In the genomic region with DNA sequence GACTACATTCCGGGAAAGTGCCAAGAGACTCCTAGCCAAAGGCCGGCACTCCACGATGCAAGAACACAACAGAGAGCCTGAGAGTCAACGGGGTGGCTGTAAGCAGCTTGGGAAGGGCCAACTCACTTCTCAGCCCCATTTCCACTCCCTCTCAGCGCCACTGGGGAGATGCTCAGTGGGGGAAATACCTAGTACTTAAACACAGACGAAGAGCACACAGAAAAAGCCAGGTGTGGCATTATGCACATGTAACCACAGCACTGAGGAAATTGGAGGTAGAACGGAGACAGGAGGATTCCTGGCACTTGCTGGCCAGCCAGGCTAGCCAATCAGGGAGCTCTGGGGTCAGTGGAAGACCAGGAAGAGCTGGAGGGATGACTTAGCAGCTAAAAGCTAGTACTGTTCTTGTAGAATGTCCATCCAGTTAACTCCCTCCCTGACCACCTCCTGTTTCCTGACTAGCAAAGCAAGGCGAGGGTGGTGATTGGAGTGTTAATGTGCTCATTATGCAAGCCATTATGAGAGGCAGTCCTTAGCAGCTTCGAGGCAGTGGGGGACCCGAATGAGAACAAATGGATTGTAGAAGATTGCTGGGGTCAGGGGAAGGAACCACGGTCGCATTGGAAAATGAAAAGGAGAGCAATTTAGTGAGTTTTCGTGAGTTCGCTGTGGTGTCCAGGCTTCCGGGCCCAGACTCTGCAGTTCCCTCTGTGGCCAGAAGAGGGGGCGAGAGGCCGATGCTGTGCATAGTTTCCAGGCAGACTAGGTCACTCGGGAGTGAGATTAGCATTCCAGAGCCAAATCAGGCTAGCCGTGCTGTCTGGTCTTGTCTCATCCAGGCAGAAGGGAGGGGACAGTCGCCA, we compare ENCODE assay signal across 8 mouse cellular contexts. TPM values are rescaled to one million over a fixed set of nuclear protein-coding genes. Genes with fewer than 3 reads are reported as not detected.
DNase-seq lines count a peak whose midpoint lies in the region; ATAC-seq and TF ChIP-seq lines count a peak whose summit lies in the region.

No protein-coding gene starts in this region.

- no peak overlapping the region for H3K27ac ChIP-seq in bone marrow, adult 2 months (ENCODE audit: control insufficient read depth, insufficient read depth, low read depth, low read length, poor library complexity)
- H3K27ac ChIP-seq in embryonic fibroblast, embryonic 13.5 days (ENCODE audit: insufficient read depth, low read length) = no peak overlapping the region
- H3K27ac ChIP-seq in kidney, embryonic 14.5 days (ENCODE audit: low read depth, low read length) = 0 out of 2 replicates have a peak overlapping the region, but pooled peaks have one; percentile 37
- H3K27ac ChIP-seq in limb, embryonic 15.5 days = no peak overlapping the region

- H3K4me1 ChIP-seq in bone marrow, adult 2 months (ENCODE audit: control insufficient read depth, insufficient read depth, low read length) = no peaks in the 10 kb centered on the region
- H3K4me1 ChIP-seq in embryonic fibroblast, embryonic 13.5 days (ENCODE audit: control insufficient read depth, insufficient read depth, low read length) = no peaks in the 10 kb centered on the region
- H3K4me1 ChIP-seq in kidney, embryonic 14.5 days (ENCODE audit: control insufficient read depth, insufficient read depth, low read length) = peaks cover 5% of the 10 kb centered on the region; the same call in 1 of the 2 replicates
- peaks cover 9% of the 10 kb centered on the region for H3K4me1 ChIP-seq in limb, embryonic 15.5 days

- peak overlapping the region; percentile 42 for H3K9ac ChIP-seq in kidney, embryonic 14.5 days (ENCODE audit: low read depth, low read length)
- H3K9ac ChIP-seq in limb, embryonic 15.5 days = no peak overlapping the region

- DNase-seq in 416B (ENCODE audit: low read depth) = peak; percentile 95
- DNase-seq in heart, adult 9 months (ENCODE audit: low spot score in 2 of 2) = peak; percentile 72 to 88
- peak; percentile 61 to 62 for DNase-seq in spleen, postnatal 36 days (ENCODE audit: low spot score in 2 of 2)

- ATAC-seq in kidney, embryonic 14.5 days (ENCODE audit: low FRiP score, low TSS enrichment) = peak; percentile 85
- ATAC-seq in limb, embryonic 15.5 days (ENCODE audit: insufficient number of reproducible peaks, low FRiP score, low TSS enrichment, low read depth) = peak; percentile 33; the same call in 1 of the 2 replicates
- ATAC-seq in monocyte, adult 5-6 weeks (replicated peaks; ENCODE audit: insufficient number of reproducible peaks, low FRiP score, low TSS enrichment, poor library complexity, severe bottlenecking) = peak; percentile 90

- peak overlapping the region; percentile 38 for H3K4me3 ChIP-seq in bone marrow, adult 2 months (replicated peaks; ENCODE audit: control insufficient read depth, low read depth, low read length)
- H3K4me3 ChIP-seq in embryonic fibroblast, embryonic 13.5 days (ENCODE audit: insufficient read depth, low read length) = no peak overlapping the region
- peak overlapping the region; percentile 37 for H3K4me3 ChIP-seq in kidney, embryonic 14.5 days (ENCODE audit: low read length)
- H3K4me3 ChIP-seq in limb, embryonic 15.5 days = peak overlapping the region; percentile 28

- peaks cover 29% of the 10 kb centered on the region for H3K36me3 ChIP-seq in kidney, embryonic 14.5 days (ENCODE audit: control insufficient read depth, insufficient read depth, low read length)
- H3K36me3 ChIP-seq in limb, embryonic 15.5 days = peaks cover 31% of the 10 kb centered on the region

- no peaks in the 10 kb centered on the region; the same call in 1 of the 2 replicates for H3K27me3 ChIP-seq in kidney, embryonic 14.5 days (ENCODE audit: control insufficient read depth, insufficient read depth, low read length)
- H3K27me3 ChIP-seq in limb, embryonic 15.5 days = no peaks in the 10 kb centered on the region

- no peak for TF ChIP-seq POLR2A in bone marrow, adult 2 months (IDR thresholded peaks at IDR 0.05; ENCODE audit: borderline replicate concordance, control insufficient read depth, low read depth, low read length)
- no peak for TF ChIP-seq POLR2A in embryonic fibroblast, embryonic 13.5 days (IDR thresholded peaks at IDR 0.05; ENCODE audit: low read depth, low read length)

- WGBS in bone marrow, adult 2 months = 22% methylated on average over 20 of the region's 20 CpGs
- WGBS in kidney, embryonic 14.5 days = 10% methylated on average over 20 of the region's 20 CpGs
- 14% methylated on average over 20 of the region's 20 CpGs for WGBS in limb, embryonic 15.5 days

- peak; percentile 93 for TF ChIP-seq CTCF in bone marrow, adult 2 months (IDR thresholded peaks at IDR 0.05; ENCODE audit: control insufficient read depth, insufficient read depth, low read length)
- TF ChIP-seq CTCF in embryonic fibroblast, embryonic 13.5 days (IDR thresholded peaks at IDR 0.05; ENCODE audit: borderline replicate concordance, insufficient read depth, low read length) = peak; percentile 90

- no peaks in the 10 kb centered on the region for H3K9me3 ChIP-seq in kidney, embryonic 14.5 days (ENCODE audit: control insufficient read depth, low read length)
- no peaks in the 10 kb centered on the region for H3K9me3 ChIP-seq in limb, embryonic 15.5 days

- H3K4me2 ChIP-seq in kidney, embryonic 14.5 days (replicated peaks; ENCODE audit: low read depth, low read length) = peak overlapping the region; percentile 42
- H3K4me2 ChIP-seq in limb, embryonic 15.5 days = peak overlapping the region; percentile 38

RNA-seq across cellular contexts. Expression of a gene that starts 12.5 kb away (rescaled TPM):
- not detected in 2 replicates for polyA plus RNA-seq in bone marrow, adult 2 months (2011; ENCODE audit: insufficient read depth, insufficient read length, low replicate concordance, missing spikeins)
- polyA plus RNA-seq in embryonic fibroblast, embryonic 13.5 days (2011; ENCODE audit: insufficient read length, low read depth, missing spikeins) = not detected in 2 replicates
- 0.09 and 0.11 TPM in 2 replicates for polyA plus RNA-seq in kidney, embryonic 14.5 days (2014; fragmentation: Nextera tagmentation; extraction: Ambion mirVana)
- polyA plus RNA-seq in limb, embryonic 15.5 days (2015; fragmentation: Nextera tagmentation; extraction: Ambion mirVana) = 0.32 and 0.36 TPM in 2 replicates
- not detected in 3 replicates for total RNA-seq in monocyte, adult 5-6 weeks (2017)

RNA-seq across cellular contexts. Expression of a gene that starts 15.9 kb away (rescaled TPM):
- polyA plus RNA-seq in bone marrow, adult 2 months (2011; ENCODE audit: insufficient read depth, insufficient read length, low replicate concordance, missing spikeins) = 109 and 132 TPM in 2 replicates
- 495 and 573 TPM in 2 replicates for polyA plus RNA-seq in embryonic fibroblast, embryonic 13.5 days (2011; ENCODE audit: insufficient read length, low read depth, missing spikeins)
- 429 and 590 TPM in 2 replicates for polyA plus RNA-seq in kidney, embryonic 14.5 days (2014; fragmentation: Nextera tagmentation; extraction: Ambion mirVana)
- 435 and 486 TPM in 2 replicates for polyA plus RNA-seq in limb, embryonic 15.5 days (2015; fragmentation: Nextera tagmentation; extraction: Ambion mirVana)
- total RNA-seq in monocyte, adult 5-6 weeks (2017) = 86.0 to 121 TPM (median 119 TPM) in 3 replicates

RNA-seq across cellular contexts. Expression of a gene that starts 16.0 kb away (rescaled TPM):
- polyA plus RNA-seq in bone marrow, adult 2 months (2011; ENCODE audit: insufficient read depth, insufficient read length, low replicate concordance, missing spikeins) = 1.8 and 2.3 TPM in 2 replicates
- polyA plus RNA-seq in embryonic fibroblast, embryonic 13.5 days (2011; ENCODE audit: insufficient read length, low read depth, missing spikeins) = 0.50 TPM in 1 of 2 replicates, not detected in the other
- polyA plus RNA-seq in kidney, embryonic 14.5 days (2014; fragmentation: Nextera tagmentation; extraction: Ambion mirVana) = 0.19 and 0.72 TPM in 2 replicates
- polyA plus RNA-seq in limb, embryonic 15.5 days (2015; fragmentation: Nextera tagmentation; extraction: Ambion mirVana) = 0.14 TPM in 2 replicates
- total RNA-seq in monocyte, adult 5-6 weeks (2017) = 1.5 TPM in 1 of 3 replicates, not detected in the others

RNA-seq across cellular contexts. Expression of a gene that starts 50.0 kb away (rescaled TPM):
- 19.0 and 74.1 TPM in 2 replicates for polyA plus RNA-seq in bone marrow, adult 2 months (2011; ENCODE audit: insufficient read depth, insufficient read length, low replicate concordance, missing spikeins)
- 89.3 and 94.7 TPM in 2 replicates for polyA plus RNA-seq in embryonic fibroblast, embryonic 13.5 days (2011; ENCODE audit: insufficient read length, low read depth, missing spikeins)
- polyA plus RNA-seq in kidney, embryonic 14.5 days (2014; fragmentation: Nextera tagmentation; extraction: Ambion mirVana) = 64.7 and 65.1 TPM in 2 replicates
- polyA plus RNA-seq in limb, embryonic 15.5 days (2015; fragmentation: Nextera tagmentation; extraction: Ambion mirVana) = 39.4 and 44.1 TPM in 2 replicates
- 16.5 to 34.4 TPM (median 19.1 TPM) in 3 replicates for total RNA-seq in monocyte, adult 5-6 weeks (2017)

Comparison
In these comparisons a context has a peak if more than half of its experiments do, and no peak if none do; other contexts are left out.
1. ATAC-seq: peak in every context shown above with its lines; median percentile 90 in monocyte, adult 5-6 weeks; 85 in kidney, embryonic 14.5 days; 33 in limb, embryonic 15.5 days.